Mouse (Mus musculus) embryo, embryonic 11 days (tissue): ENCODE data around the gene St6galnac3.

ENCODE experiments used
- DNase-seq: peaks from one replicate; pipeline ENCODE4 v3.0.0-alpha.2; 2015

The St6galnac3 gene

DNA sequence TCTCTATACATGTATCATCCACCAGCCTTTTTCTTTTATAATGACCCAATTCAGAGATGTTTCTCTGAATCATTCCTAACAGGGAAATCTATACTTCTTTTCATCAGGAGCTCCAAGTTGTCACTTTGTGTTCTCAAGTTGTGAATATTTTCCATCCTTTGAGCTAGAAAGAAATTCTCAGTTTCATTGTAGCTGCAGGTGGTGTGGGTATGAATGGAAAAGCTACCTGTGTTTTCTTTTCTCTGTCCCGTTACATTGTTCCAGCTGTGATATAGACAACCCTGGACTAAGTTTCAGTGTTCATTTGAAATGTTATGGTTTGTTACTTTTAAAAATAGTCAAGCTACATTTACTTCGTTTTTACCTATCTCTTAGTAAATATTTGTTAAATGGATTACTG, 534.2 kb downstream of the St6galnac3 start:
- DNase-seq: no peak

DNA sequence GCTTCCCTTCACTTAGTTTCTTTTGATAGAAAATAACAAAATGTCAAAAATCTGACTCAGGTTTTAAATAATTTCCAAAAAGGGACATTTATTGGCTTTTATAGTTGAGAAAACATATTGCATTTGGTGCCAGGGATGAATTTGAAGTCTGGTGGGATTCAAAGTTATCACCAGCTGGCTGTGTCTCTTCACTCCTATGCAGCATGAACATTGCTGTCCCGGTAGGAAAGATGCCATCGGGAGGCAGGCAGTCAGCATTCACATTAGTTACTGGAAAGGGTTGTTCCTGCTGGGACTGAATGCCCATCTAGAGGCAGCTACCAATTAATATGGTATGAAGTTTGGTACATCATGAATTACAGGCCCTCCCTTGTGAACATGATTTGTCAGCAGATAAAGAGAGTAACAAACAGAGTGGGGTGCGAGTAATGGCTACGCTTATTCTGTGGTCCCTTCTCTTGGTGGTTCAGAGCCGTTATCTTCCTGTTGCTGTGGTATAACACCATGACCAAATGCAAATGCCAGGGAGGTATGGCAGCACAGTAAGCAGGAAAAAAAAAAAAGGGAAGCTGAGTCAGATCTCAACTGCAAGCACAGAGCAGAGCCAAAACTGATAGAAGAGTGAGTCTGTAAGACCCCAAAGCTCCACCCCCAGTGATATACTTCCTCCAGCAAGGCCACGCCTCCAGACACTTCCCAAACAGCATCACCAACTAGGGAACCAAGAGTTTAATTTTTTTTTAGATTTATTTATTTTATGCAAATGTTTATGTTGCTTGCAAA, 535.1 kb downstream of the St6galnac3 start:
- no peak for DNase-seq

DNA sequence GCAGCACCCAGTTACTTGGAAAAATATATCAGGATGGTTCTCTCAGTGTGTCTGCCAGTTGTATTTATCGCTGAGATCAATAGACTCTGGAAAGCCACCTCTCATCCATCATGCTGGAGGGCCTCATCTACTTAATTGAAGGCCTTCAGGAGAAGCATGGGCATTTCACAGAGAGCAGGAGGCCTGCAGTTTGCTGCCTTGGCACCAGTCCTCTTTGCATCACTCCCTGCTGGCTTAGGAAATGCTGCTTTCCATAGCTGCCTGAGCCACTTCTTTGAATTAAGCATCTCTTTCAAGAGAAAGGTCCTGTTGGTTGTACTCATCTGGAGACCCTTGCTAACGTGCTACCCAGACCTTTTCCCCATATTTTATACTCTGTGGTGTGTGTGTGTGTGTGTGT, 536.8 kb downstream of the St6galnac3 start:
- DNase-seq: no peak

DNA sequence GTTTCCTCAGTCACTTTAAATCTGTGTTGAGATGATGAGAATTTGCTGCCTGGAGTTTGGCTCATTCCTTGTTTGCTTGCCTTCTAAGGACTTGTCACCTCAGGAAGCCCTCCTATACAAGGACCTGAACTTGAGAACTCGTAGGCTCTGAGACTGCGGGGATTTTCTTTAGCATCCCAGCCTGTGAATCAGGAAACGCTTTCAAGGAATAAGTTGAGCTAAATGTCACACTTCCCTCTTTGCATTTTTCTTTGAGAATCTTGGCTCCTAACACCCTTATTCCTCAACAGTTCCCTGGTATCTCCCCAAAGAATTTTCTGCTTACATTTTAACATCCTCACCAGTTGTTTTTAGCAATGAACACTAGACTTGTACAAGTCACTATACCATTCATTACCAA, 539.9 kb downstream of the St6galnac3 start:
- DNase-seq: no peak

DNA sequence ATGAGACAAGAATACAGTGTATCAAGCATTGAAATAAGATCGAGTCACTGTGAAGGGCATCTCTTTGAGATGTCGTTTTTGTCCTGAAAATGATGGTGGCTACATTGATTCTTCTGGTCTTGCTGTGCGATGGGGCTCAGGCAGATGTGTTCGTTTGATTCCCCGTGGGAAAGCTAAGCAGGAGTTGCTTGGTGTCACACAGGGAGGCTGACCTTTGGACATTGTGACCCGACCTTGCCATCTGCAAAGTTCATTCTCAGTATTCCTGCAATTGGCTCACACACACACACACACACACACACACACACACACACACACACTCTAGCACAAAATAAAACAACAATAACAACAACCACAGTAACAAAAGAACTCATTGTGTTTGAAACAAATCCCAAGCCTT, 543.7 kb downstream of the St6galnac3 start:
- peak; percentile 48 for DNase-seq

DNA sequence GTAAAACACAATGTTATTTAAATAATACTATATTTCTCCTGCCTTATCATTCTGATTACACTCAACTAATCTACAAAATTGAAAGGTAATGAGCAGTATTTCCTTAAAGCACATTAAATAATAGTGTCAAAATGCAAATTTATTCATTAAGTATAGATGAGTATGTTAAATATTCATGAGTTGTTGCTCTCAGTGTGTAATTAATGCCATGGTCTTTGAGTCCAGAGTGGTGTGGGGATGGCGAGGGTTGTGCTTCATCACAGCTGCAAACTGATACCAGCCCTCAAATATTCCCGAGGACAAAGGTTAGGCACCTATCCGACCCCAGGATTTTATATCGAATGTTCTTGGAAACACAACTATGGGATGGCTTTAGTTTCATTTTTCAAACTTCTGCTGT, 548.2 kb downstream of the St6galnac3 start:
- DNase-seq: no peak

DNA sequence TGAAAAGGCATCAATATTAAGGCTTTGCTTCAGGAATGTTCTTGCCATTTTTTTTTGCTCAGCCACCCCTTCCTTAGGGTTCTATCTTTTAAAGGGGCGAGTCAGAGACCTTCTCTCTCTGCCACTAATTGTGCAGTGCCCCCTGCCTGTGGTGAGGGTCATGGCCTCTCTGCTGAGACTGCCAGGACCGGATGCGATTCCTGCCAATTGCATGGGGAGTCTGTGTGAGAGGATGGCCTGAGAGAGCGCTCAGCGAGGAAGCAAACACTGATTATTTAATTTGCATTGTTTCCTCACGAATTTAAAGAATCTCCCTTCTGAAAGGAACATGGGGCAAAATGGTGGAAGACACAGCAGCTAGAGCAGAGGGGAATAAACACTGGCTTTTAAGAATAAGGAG, 548.6 kb downstream of the St6galnac3 start:
- no peak for DNase-seq

DNA sequence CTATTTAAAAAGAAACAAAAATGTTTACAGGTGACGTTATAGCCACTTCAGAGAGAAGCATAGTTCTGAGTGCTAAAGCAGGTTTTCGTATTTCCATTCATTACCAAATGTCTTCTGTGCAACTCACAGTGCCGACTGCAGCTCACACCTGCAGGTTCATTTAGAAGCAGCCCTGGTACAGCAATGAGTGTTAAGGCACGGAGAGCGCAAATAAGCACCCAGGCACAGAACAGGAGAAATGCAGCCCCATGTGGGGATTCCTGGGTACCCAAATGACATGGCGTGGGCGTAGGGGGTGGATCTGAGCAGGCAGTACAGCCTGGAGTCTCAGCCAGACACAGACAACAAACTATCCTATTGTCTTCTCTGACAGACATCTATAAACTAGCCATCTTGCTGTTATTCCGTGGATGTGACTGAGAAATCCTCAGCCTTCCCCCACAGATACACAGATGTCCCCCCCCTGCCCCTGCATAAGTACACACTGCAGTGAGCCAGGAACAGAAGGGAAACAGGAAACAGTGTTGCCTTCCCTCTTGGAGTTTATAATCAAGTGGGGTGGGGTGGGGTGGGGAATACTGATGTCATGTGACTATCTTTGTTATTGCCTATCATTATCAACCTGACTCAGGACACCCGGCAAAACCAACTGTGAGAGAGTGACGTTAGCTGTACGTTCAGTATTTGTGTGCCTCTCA, 550.5 kb downstream of the St6galnac3 start:
- no peak for DNase-seq

DNA sequence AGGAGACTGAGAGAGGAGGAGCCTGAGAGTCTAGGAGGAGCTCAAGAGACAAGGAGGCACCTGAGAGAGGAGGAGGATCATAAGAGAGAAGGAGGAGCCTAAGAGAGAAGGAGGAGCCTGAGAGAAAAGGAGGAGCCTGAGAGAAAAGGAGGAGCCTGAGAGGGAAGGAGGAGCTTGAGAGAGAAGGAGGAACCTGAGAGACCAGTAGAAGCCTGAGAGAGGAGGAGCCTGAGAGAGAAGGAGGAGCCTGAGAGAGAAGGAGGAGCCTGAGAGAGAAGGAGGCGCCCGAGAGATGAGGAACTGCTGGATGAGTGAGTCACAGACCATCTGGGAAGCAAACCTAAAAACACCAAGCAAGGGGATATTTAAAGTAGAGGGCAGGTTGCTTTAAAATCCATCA, 551.4 kb downstream of the St6galnac3 start:
- DNase-seq: no peak

DNA sequence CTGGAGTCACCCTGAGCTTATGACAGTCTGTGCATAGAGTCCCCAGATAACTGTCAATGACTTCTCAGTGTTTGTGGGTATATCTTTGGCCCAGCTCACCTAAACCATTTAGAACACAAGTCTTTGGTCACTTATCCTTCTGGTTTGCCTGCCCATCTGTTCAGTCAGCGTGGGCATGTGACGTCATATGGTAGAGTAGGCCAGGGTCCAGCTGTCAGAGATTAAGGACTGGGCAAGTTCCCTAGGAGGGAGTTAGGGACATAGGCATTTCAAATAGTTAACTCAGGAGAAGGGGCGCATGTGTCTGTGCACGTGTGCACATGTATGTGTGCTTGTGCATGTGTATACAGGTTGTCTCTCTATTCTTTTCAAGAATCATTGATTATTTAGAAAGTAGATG, 554.8 kb downstream of the St6galnac3 start:
- DNase-seq: no peak

DNA sequence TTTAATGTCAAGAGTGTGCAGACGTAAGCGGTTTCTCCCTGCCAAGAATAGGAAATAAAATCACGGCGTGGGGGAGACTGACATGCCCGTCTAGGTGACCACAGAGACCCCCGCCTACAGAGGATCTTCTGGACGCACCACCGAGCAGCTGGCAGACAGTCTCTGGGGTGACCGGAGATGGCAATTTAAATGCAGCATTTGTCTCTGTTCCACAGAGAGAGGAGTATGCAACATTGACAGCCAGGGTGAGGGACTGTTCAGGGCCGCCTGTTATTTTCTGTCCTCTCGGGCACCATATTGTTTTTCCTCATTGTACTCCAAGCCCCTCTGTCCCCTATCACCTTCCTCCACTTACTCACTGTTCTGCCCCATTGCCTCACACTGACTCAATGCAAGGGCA, 555.2 kb downstream of the St6galnac3 start:
- DNase-seq: no peak

DNA sequence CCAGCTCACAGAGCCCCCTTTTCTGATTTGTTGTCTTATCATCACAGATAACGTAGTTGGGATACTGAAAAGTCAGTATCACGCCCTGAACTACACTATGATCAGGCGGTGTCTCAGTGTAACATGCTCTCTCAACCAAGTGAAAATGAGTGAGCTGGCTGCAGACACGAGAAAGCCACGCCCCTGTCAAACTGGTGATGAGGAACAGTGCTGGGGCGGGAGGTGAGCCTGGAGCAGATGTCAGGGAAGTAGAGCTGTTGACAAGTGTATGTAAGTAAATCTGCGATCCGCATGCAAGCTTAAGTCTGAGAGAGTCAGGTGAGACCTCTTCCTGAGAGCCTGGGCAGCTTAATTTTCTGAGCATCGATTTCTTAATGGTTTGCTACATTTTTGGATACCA, 563.3 kb downstream of the St6galnac3 start:
- DNase-seq: peak; percentile 24

DNA sequence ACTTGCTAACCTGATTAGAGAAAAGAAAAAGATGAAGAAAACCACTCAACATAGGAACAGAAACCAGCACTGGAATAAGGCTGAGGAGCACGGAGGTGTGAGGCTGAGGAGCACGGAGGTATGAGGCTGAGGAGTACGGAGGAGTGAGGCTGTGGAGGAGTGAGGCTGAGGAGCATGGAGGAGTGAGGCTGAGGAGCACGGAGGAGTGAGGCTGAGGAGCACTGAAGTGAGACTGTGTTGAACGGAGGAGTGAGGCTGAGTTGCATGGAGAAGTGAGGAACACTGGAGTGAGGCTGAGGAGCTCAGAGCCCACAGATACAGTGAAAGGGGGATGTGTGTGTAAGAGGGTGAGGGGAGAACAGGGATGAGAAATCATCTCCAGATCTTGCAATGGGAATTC, 564.3 kb downstream of the St6galnac3 start:
- no peak for DNase-seq

DNA sequence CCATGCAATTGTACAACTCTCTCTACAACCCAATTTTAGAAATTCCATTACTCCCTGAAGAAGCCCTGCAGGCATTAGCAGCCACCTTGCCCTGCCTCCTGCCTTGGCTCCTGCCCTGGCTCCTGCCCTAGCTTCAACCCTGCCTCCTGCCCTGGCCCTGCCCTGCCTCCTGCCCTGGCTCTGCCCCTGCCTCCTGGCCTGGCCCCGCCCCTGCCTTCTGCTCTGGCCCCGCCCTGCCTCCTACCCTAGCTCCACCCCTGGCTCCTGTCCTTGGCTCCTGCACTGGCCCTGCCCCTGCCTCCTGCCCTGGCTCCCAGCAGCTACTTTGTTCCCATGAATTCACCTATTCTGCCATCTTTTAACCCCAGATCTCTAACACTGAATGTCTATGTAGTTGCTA, 576.1 kb downstream of the St6galnac3 start:
- DNase-seq: peak; percentile 50
